Mouse (Mus musculus): ENCODE measurements at regions not wholly inside any gene's neighbourhood (a gene's known extent, or its start where the extent isn't known, plus 50 kb on each side); places are given as distances from the start of the nearest gene placed in this dataset.

- no peak for ATAC-seq
- no peak overlapping the region for H3K27ac ChIP-seq (ENCODE audit: low read length)
- no peak for TF ChIP-seq EP300 (IDR thresholded peaks at IDR 0.05)
- TF ChIP-seq CTCF (IDR thresholded peaks at IDR 0.05), result no peak
- no peak overlapping the region for H3K4me3 ChIP-seq (ENCODE audit: low read depth, low read length)
- H3K36me3 ChIP-seq (ENCODE audit: insufficient read depth, low read length), result no peaks in the 10 kb centered on the region
- no peaks in the 10 kb centered on the region for H3K9me3 ChIP-seq (ENCODE audit: low read length)
- H3K27me3 ChIP-seq (replicated peaks; ENCODE audit: insufficient read depth, low read length), result peaks cover 67% of the 10 kb centered on the region
- WGBS, result 2% methylated on average over 7 of the region's 7 CpGs
- no peak overlapping the region for H3K9ac ChIP-seq (replicated peaks; ENCODE audit: low read depth)
- no peaks in the 10 kb centered on the region for H3K4me1 ChIP-seq (ENCODE audit: insufficient read depth, low read depth, low read length)
- DNase-seq (ENCODE audit: low spot score), result no peak
- no peak overlapping the region for H3K4me2 ChIP-seq (replicated peaks; ENCODE audit: low read depth, low read length)
Measured at GRCm38 (mm10) chr2:94242406-94243052, 84.8 kb upstream of the Hsd17b12 start.

GRCm38 (mm10) chr2:94242051-94242397, 84.3 kb upstream of the Hsd17b12 start:
- no peak for ATAC-seq
- WGBS, result 1% methylated on average over 4 of the region's 4 CpGs
- no peaks in the 10 kb centered on the region for H3K36me3 ChIP-seq (ENCODE audit: insufficient read depth, low read length)
- H3K27ac ChIP-seq (ENCODE audit: low read length), result no peak overlapping the region
- H3K9me3 ChIP-seq (ENCODE audit: low read length), result no peaks in the 10 kb centered on the region
- H3K9ac ChIP-seq (replicated peaks; ENCODE audit: low read depth), result no peak overlapping the region
- H3K4me3 ChIP-seq (ENCODE audit: low read depth, low read length), result no peak overlapping the region
- no peak for DNase-seq (ENCODE audit: low spot score)
- no peak overlapping the region for H3K4me2 ChIP-seq (replicated peaks; ENCODE audit: low read depth, low read length)
- TF ChIP-seq EP300 (IDR thresholded peaks at IDR 0.05) (no peak), CTCF (IDR thresholded peaks at IDR 0.05) (no peak)
- H3K4me1 ChIP-seq (ENCODE audit: insufficient read depth, low read depth, low read length), result no peaks in the 10 kb centered on the region
- H3K27me3 ChIP-seq (replicated peaks; ENCODE audit: insufficient read depth, low read length), result peaks cover 67% of the 10 kb centered on the region

GRCm38 (mm10) chr2:94241301-94242050, 83.7 kb upstream of the Hsd17b12 start:
- no peak overlapping the region for H3K4me3 ChIP-seq (ENCODE audit: low read depth, low read length)

GRCm38 (mm10) chr2:94240411-94240810, 82.6 kb upstream of the Hsd17b12 start:
- Histone ChIP-seq H3K9ac (replicated peaks; ENCODE audit: low read depth) (no peak overlapping the region), H3K4me3 (ENCODE audit: low read depth, low read length) (no peak overlapping the region)

More at GRCm38 (mm10) chr2:94241301-94242050, 83.7 kb upstream of the Hsd17b12 start:
- Histone ChIP-seq H3K4me2 (replicated peaks; ENCODE audit: low read depth, low read length) (peak overlapping the region; percentile 28; the same call in 1 of the 2 replicates), H3K27me3 (replicated peaks; ENCODE audit: insufficient read depth, low read length) (peaks cover 65% of the 10 kb centered on the region), H3K27ac (ENCODE audit: low read length) (no peak overlapping the region), H3K9me3 (ENCODE audit: low read length) (no peaks in the 10 kb centered on the region), H3K9ac (replicated peaks; ENCODE audit: low read depth) (no peak overlapping the region), H3K36me3 (ENCODE audit: insufficient read depth, low read length) (no peaks in the 10 kb centered on the region), H3K4me1 (ENCODE audit: insufficient read depth, low read depth, low read length) (no peaks in the 10 kb centered on the region)
- ATAC-seq (no peak), DNase-seq (ENCODE audit: low spot score) (no peak)
- TF ChIP-seq EP300 (IDR thresholded peaks at IDR 0.05) (no peak), CTCF (IDR thresholded peaks at IDR 0.05) (no peak)
- under 1% methylated on average over 35 of the region's 55 CpGs for WGBS

GRCm38 (mm10) chr2:94239573-94239972, 81.8 kb upstream of the Hsd17b12 start:
- H3K27me3 ChIP-seq (replicated peaks; ENCODE audit: insufficient read depth, low read length), result peaks cover 51% of the 10 kb centered on the region
- H3K27ac ChIP-seq (ENCODE audit: low read length), result no peak overlapping the region
- DNase-seq (ENCODE audit: low spot score) (no peak), ATAC-seq (no peak)
- H3K9ac ChIP-seq (replicated peaks; ENCODE audit: low read depth), result no peak overlapping the region
- TF ChIP-seq EP300 (IDR thresholded peaks at IDR 0.05) (no peak), CTCF (IDR thresholded peaks at IDR 0.05) (no peak)
- H3K36me3 ChIP-seq (ENCODE audit: insufficient read depth, low read length), result no peaks in the 10 kb centered on the region
- H3K4me3 ChIP-seq (ENCODE audit: low read depth, low read length), result no peak overlapping the region
- no peaks in the 10 kb centered on the region for H3K4me1 ChIP-seq (ENCODE audit: insufficient read depth, low read depth, low read length)
- WGBS, result 20% methylated on average over 9 of the region's 9 CpGs
- no peaks in the 10 kb centered on the region for H3K9me3 ChIP-seq (ENCODE audit: low read length)
- H3K4me2 ChIP-seq (replicated peaks; ENCODE audit: low read depth, low read length), result no peak overlapping the region

More at GRCm38 (mm10) chr2:94240411-94240810, 82.6 kb upstream of the Hsd17b12 start:
- no peaks in the 10 kb centered on the region for H3K36me3 ChIP-seq (ENCODE audit: insufficient read depth, low read length)
- H3K4me1 ChIP-seq (ENCODE audit: insufficient read depth, low read depth, low read length), result no peaks in the 10 kb centered on the region
- no peak overlapping the region for H3K27ac ChIP-seq (ENCODE audit: low read length)
- DNase-seq (ENCODE audit: low spot score), result no peak
- TF ChIP-seq EP300 (IDR thresholded peaks at IDR 0.05) (no peak), CTCF (IDR thresholded peaks at IDR 0.05) (no peak)
- peaks cover 58% of the 10 kb centered on the region for H3K27me3 ChIP-seq (replicated peaks; ENCODE audit: insufficient read depth, low read length)
- no peak overlapping the region for H3K4me2 ChIP-seq (replicated peaks; ENCODE audit: low read depth, low read length)
- WGBS, result 4% methylated on average over 16 of the region's 17 CpGs
- H3K9me3 ChIP-seq (ENCODE audit: low read length), result no peaks in the 10 kb centered on the region
- ATAC-seq, result no peak

- WGBS, result 30% methylated on average over 3 of the region's 3 CpGs
- DNase-seq (ENCODE audit: low spot score) (no peak), ATAC-seq (no peak)
- H3K9ac ChIP-seq (replicated peaks; ENCODE audit: low read depth), result no peak overlapping the region
- TF ChIP-seq EP300 (IDR thresholded peaks at IDR 0.05), result no peak
- no peak for TF ChIP-seq CTCF (IDR thresholded peaks at IDR 0.05)
- H3K4me2 ChIP-seq (replicated peaks; ENCODE audit: low read depth, low read length), result no peak overlapping the region
- no peaks in the 10 kb centered on the region for H3K36me3 ChIP-seq (ENCODE audit: insufficient read depth, low read length)
- peaks cover 22% of the 10 kb centered on the region for H3K27me3 ChIP-seq (replicated peaks; ENCODE audit: insufficient read depth, low read length)
- H3K4me3 ChIP-seq (ENCODE audit: low read depth, low read length), result no peak overlapping the region
- no peaks in the 10 kb centered on the region for H3K9me3 ChIP-seq (ENCODE audit: low read length)
- no peaks in the 10 kb centered on the region for H3K4me1 ChIP-seq (ENCODE audit: insufficient read depth, low read depth, low read length)
- H3K27ac ChIP-seq (ENCODE audit: low read length), result no peak overlapping the region
Measured at GRCm38 (mm10) chr2:94236479-94236878, 78.7 kb upstream of the Hsd17b12 start.

Data from lung, postnatal 0 days (tissue).